Mouse (Mus musculus) lung, embryonic 15.5 days (tissue): Measurements from ENCODE around the gene Caln1. TPM values are rescaled to one million over a fixed set of nuclear protein-coding genes. Genes with fewer than 3 reads are reported as not detected.

ENCODE experiments used
- ATAC-seq: fragments of 200-750 bp; cut with Nextera tagmentation; 2 replicates; pipeline ENCODE4 v1.8.0; 2017; ENCODE audit warnings: moderate number of reproducible peaks, borderline replicate concordance; ENCODE audit not compliant: low FRiP score, low TSS enrichment; ENCODE audit errors: extremely low read depth
- H3K27ac ChIP-seq: fragments of 300-500 bp; sonication (generic); 2 replicates; pipeline ENCODE4 v1.5.1; 2015; ENCODE audit warnings: moderate library complexity, mild to moderate bottlenecking, inconsistent platforms
- H3K27me3 ChIP-seq: fragments of 300-500 bp; sonication (generic); 2 replicates; pipeline ENCODE4 v1.6.1; 2015; ENCODE audit warnings: inconsistent platforms
- H3K36me3 ChIP-seq: fragments of 300-500 bp; sonication (generic); 2 replicates; pipeline ENCODE4 v1.6.1; 2015; ENCODE audit warnings: inconsistent platforms
- H3K4me1 ChIP-seq: fragments of 300-500 bp; sonication (generic); 2 replicates; pipeline ENCODE4 v1.6.1; 2015; ENCODE audit warnings: inconsistent platforms
- H3K4me2 ChIP-seq: fragments of 300-500 bp; sonication (generic); 2 replicates; pipeline ENCODE4 v1.6.1; 2015; ENCODE audit warnings: inconsistent platforms, mild to moderate bottlenecking, moderate library complexity
- H3K4me3 ChIP-seq: fragments of 300-500 bp; sonication (generic); 2 replicates; pipeline ENCODE4 v1.5.1; 2015; ENCODE audit warnings: mild to moderate bottlenecking, inconsistent platforms
- H3K9ac ChIP-seq: fragments of 300-500 bp; sonication (generic); 2 replicates; pipeline ENCODE4 v1.6.1; 2015; ENCODE audit warnings: inconsistent platforms
- H3K9me3 ChIP-seq: fragments of 300-500 bp; sonication (generic); 2 replicates; pipeline ENCODE4 v1.6.1; 2016; ENCODE audit warnings: inconsistent platforms
- WGBS: fragments of 180-500 bp; shearing (Covaris S2); methylation state at CpG from one replicate; pipeline ENCODE4 v1.1.7; 2015; 5-methylcytosine and 5-hydroxymethylcytosine counted together
- polyA plus RNA-seq: library from polyadenylated mRNA; unstranded; fragments of >200 nt; fragmentation: Nextera tagmentation; extraction: Ambion mirVana; gene quantifications from 2 replicates; pipeline ENCODE4 v1.2.1, GENCODE M21; 2015

The Caln1 gene
- polyA plus RNA-seq, 1 experiment from 2014 or later = 0.26 TPM

- no peak for ATAC-seq
- Histone ChIP-seq H3K36me3 (no peaks in the 10 kb centered on the region), H3K27me3 (no peaks in the 10 kb centered on the region), H3K4me3 (no peak overlapping the region), H3K9me3 (no peaks in the 10 kb centered on the region), H3K4me2 (no peak overlapping the region), H3K4me1 (no peaks in the 10 kb centered on the region), H3K9ac (no peak overlapping the region), H3K27ac (no peak overlapping the region)
- 86% methylated on average over 4 of the region's 4 CpGs for WGBS
Observed at GRCm38 (mm10) chr5:130704866-130705265, 335.6 kb downstream of the Caln1 start.

GRCm38 (mm10) chr5:130706202-130706855 lies 337.1 kb downstream of the Caln1 start:
- no peaks in the 10 kb centered on the region for H3K9me3 ChIP-seq
- 50% methylated on average over 6 of the region's 6 CpGs for WGBS
- no peak overlapping the region for H3K4me2 ChIP-seq
- H3K36me3 ChIP-seq = no peaks in the 10 kb centered on the region
- no peaks in the 10 kb centered on the region for H3K4me1 ChIP-seq
- H3K27me3 ChIP-seq = no peaks in the 10 kb centered on the region
- H3K4me3 ChIP-seq = no peak overlapping the region
- no peak overlapping the region for H3K9ac ChIP-seq
- ATAC-seq = no peak
- H3K27ac ChIP-seq = no peak overlapping the region

- no peaks in the 10 kb centered on the region for H3K4me1 ChIP-seq
- no peak overlapping the region for H3K4me2 ChIP-seq
- H3K27me3 ChIP-seq = no peaks in the 10 kb centered on the region
- H3K27ac ChIP-seq = no peak overlapping the region
- no peak overlapping the region for H3K4me3 ChIP-seq
- 61% methylated on average over 3 of the region's 3 CpGs for WGBS
- no peak overlapping the region for H3K9ac ChIP-seq
- no peaks in the 10 kb centered on the region for H3K36me3 ChIP-seq
- no peaks in the 10 kb centered on the region for H3K9me3 ChIP-seq
- ATAC-seq = no peak
Observed at GRCm38 (mm10) chr5:130707755-130708154, 338.5 kb downstream of the Caln1 start.

- no peaks in the 10 kb centered on the region for H3K36me3 ChIP-seq
- no peak overlapping the region for H3K4me2 ChIP-seq
- H3K9ac ChIP-seq = no peak overlapping the region
- H3K4me1 ChIP-seq = no peaks in the 10 kb centered on the region
- no peak overlapping the region for H3K4me3 ChIP-seq
- H3K9me3 ChIP-seq = no peaks in the 10 kb centered on the region
- ATAC-seq = no peak
- H3K27me3 ChIP-seq = no peaks in the 10 kb centered on the region
- H3K27ac ChIP-seq = no peak overlapping the region
- WGBS = 75% methylated on average over 4 of the region's 4 CpGs
Observed at GRCm38 (mm10) chr5:130708616-130709015, 339.4 kb downstream of the Caln1 start.

GRCm38 (mm10) chr5:130711643-130712042 lies 342.4 kb downstream of the Caln1 start:
- no peak overlapping the region for H3K9ac ChIP-seq
- no peak overlapping the region for H3K4me2 ChIP-seq
- ATAC-seq = no peak
- H3K4me1 ChIP-seq = no peaks in the 10 kb centered on the region
- H3K27ac ChIP-seq = no peak overlapping the region
- 75% methylated on average over 2 of the region's 2 CpGs for WGBS
- H3K9me3 ChIP-seq = no peaks in the 10 kb centered on the region
- no peak overlapping the region for H3K4me3 ChIP-seq
- H3K36me3 ChIP-seq = no peaks in the 10 kb centered on the region
- H3K27me3 ChIP-seq = no peaks in the 10 kb centered on the region

- Histone ChIP-seq H3K9me3 (no peaks in the 10 kb centered on the region), H3K4me1 (no peaks in the 10 kb centered on the region), H3K27me3 (no peaks in the 10 kb centered on the region), H3K36me3 (no peaks in the 10 kb centered on the region), H3K4me3 (no peak overlapping the region), H3K9ac (no peak overlapping the region), H3K27ac (no peak overlapping the region), H3K4me2 (no peak overlapping the region)
- no peak for ATAC-seq
- WGBS = 64% methylated on average over 1 of the region's 1 CpGs
Observed at GRCm38 (mm10) chr5:130712281-130712680, 343.0 kb downstream of the Caln1 start.

GRCm38 (mm10) chr5:130715181-130715580 lies 345.9 kb downstream of the Caln1 start:
- WGBS = 75% methylated on average over 4 of the region's 4 CpGs
- Histone ChIP-seq H3K36me3 (no peaks in the 10 kb centered on the region), H3K4me1 (no peaks in the 10 kb centered on the region), H3K4me2 (no peak overlapping the region), H3K9me3 (no peaks in the 10 kb centered on the region), H3K4me3 (no peak overlapping the region), H3K9ac (no peak overlapping the region), H3K27me3 (no peaks in the 10 kb centered on the region), H3K27ac (no peak overlapping the region)
- ATAC-seq = no peak

- ATAC-seq = no peak
- H3K27ac ChIP-seq = no peak overlapping the region
- 53% methylated on average over 9 of the region's 9 CpGs for WGBS
- no peaks in the 10 kb centered on the region for H3K27me3 ChIP-seq
- no peaks in the 10 kb centered on the region for H3K9me3 ChIP-seq
- H3K9ac ChIP-seq = no peak overlapping the region
- no peaks in the 10 kb centered on the region for H3K4me1 ChIP-seq
- no peak overlapping the region for H3K4me3 ChIP-seq
- no peak overlapping the region for H3K4me2 ChIP-seq
- no peaks in the 10 kb centered on the region for H3K36me3 ChIP-seq
Observed at GRCm38 (mm10) chr5:130718385-130718784, 349.1 kb downstream of the Caln1 start.

GRCm38 (mm10) chr5:130742171-130742570 lies 372.9 kb downstream of the Caln1 start:
- no peaks in the 10 kb centered on the region for H3K9me3 ChIP-seq
- 83% methylated on average over 13 of the region's 13 CpGs for WGBS
- no peak overlapping the region for H3K4me2 ChIP-seq
- H3K36me3 ChIP-seq = no peaks in the 10 kb centered on the region
- no peaks in the 10 kb centered on the region for H3K27me3 ChIP-seq
- ATAC-seq = no peak
- H3K4me1 ChIP-seq = no peaks in the 10 kb centered on the region
- no peak overlapping the region for H3K27ac ChIP-seq
- no peak overlapping the region for H3K4me3 ChIP-seq
- H3K9ac ChIP-seq = no peak overlapping the region

- Histone ChIP-seq H3K27me3 (no peaks in the 10 kb centered on the region), H3K9me3 (no peaks in the 10 kb centered on the region), H3K27ac (no peak overlapping the region), H3K4me3 (no peak overlapping the region), H3K4me2 (no peak overlapping the region), H3K9ac (no peak overlapping the region), H3K4me1 (no peaks in the 10 kb centered on the region), H3K36me3 (no peaks in the 10 kb centered on the region)
- ATAC-seq = no peak
- 81% methylated on average over 3 of the region's 3 CpGs for WGBS
Observed at GRCm38 (mm10) chr5:130757517-130757916, 388.3 kb downstream of the Caln1 start.

GRCm38 (mm10) chr5:130765784-130766183 lies 396.5 kb downstream of the Caln1 start:
- no peaks in the 10 kb centered on the region for H3K4me1 ChIP-seq
- no peak for ATAC-seq
- no peaks in the 10 kb centered on the region; the same call in 1 of the 2 replicates for H3K9me3 ChIP-seq
- H3K4me3 ChIP-seq = no peak overlapping the region
- WGBS = 82% methylated on average over 6 of the region's 6 CpGs
- H3K9ac ChIP-seq = no peak overlapping the region
- no peaks in the 10 kb centered on the region for H3K36me3 ChIP-seq
- no peaks in the 10 kb centered on the region for H3K27me3 ChIP-seq
- H3K4me2 ChIP-seq = no peak overlapping the region
- no peak overlapping the region for H3K27ac ChIP-seq

- no peak overlapping the region for H3K4me3 ChIP-seq
- H3K36me3 ChIP-seq = no peaks in the 10 kb centered on the region
- H3K27ac ChIP-seq = no peak overlapping the region
- no peak overlapping the region for H3K9ac ChIP-seq
- H3K9me3 ChIP-seq = no peaks in the 10 kb centered on the region; the same call in 1 of the 2 replicates
- no peak overlapping the region for H3K4me2 ChIP-seq
- ATAC-seq = no peak
- WGBS = 75% methylated on average over 5 of the region's 5 CpGs
- H3K27me3 ChIP-seq = no peaks in the 10 kb centered on the region
- H3K4me1 ChIP-seq = no peaks in the 10 kb centered on the region
Observed at GRCm38 (mm10) chr5:130771061-130771741, 401.9 kb downstream of the Caln1 start.
